Mouse (Mus musculus) liver, embryonic 14.5 days (tissue): ENCODE data around the gene Cdc37. TPM values are rescaled to one million over a fixed set of nuclear protein-coding genes. Genes with fewer than 3 reads are reported as not detected.

Source experiments
- ATAC-seq: fragments of 200-750 bp; cut with Nextera tagmentation; 2 replicates; pipeline ENCODE4 v1.8.0; 2017; ENCODE audit warnings: moderate number of reproducible peaks, mild to moderate bottlenecking, moderate library complexity; ENCODE audit not compliant: insufficient read depth
- DNase-seq, 3 experiments: peaks; one replicate each; pipeline ENCODE4 v3.0.0-alpha.2; 2012 to 2013; ENCODE audit warnings: low read depth in 3 of 3, low spot score in 3 of 3
- H3K27ac ChIP-seq: fragments of 300-500 bp; sonication (generic); 2 replicates; pipeline ENCODE4 v1.5.1; 2014; ENCODE audit warnings: moderate library complexity, mild to moderate bottlenecking, control low read depth, inconsistent platforms
- H3K27me3 ChIP-seq: fragments of 300-500 bp; sonication (generic); 2 replicates; pipeline ENCODE4 v1.6.1; 2014; ENCODE audit warnings: mild to moderate bottlenecking, low read length, moderate library complexity; ENCODE audit not compliant: control insufficient read depth, insufficient read depth
- H3K36me3 ChIP-seq: fragments of 300-500 bp; sonication (generic); replicated peaks from 2 replicates; pipeline ENCODE4 v1.6.1; 2014; ENCODE audit warnings: low read depth; ENCODE audit not compliant: control insufficient read depth, insufficient read depth
- H3K4me1 ChIP-seq, 2 experiments: fragments of 200-500 bp in 1 of 2; fragments of 300-500 bp in 1 of 2; sonication (generic) in 1 of 2; replicated peaks; 2 replicates each; pipeline ENCODE4 v1.6.1; 2012 to 2014; ENCODE audit warnings: antibody characterized with exemption in 1 of 2, inconsistent platforms in 1 of 2, low read length in 1 of 2; ENCODE audit not compliant: control insufficient read depth in 2 of 2, insufficient read depth in 2 of 2
- H3K4me2 ChIP-seq: fragments of 300-500 bp; sonication (generic); 2 replicates; pipeline ENCODE4 v1.6.1; 2014; ENCODE audit warnings: low read depth, mild to moderate bottlenecking, control low read depth, moderate library complexity
- H3K4me3 ChIP-seq, 2 experiments: fragments of 200-500 bp in 1 of 2; fragments of 300-500 bp in 1 of 2; sonication (generic) in 1 of 2; 2 replicates each; pipeline ENCODE4 v1.5.1; 2012 to 2014; ENCODE audit warnings: low read depth in 2 of 2, low read length in 2 of 2, mild to moderate bottlenecking in 2 of 2, control low read depth in 1 of 2, inconsistent platforms in 1 of 2, moderate library complexity in 1 of 2; ENCODE audit not compliant: insufficient read depth in 1 of 2
- H3K9ac ChIP-seq: fragments of 300-500 bp; sonication (generic); replicated peaks from 2 replicates; pipeline ENCODE4 v1.6.1; 2014; ENCODE audit warnings: mild to moderate bottlenecking, control low read depth, moderate library complexity
- H3K9me3 ChIP-seq: fragments of 300-500 bp; sonication (generic); 2 replicates; pipeline ENCODE4 v1.6.1; 2016; ENCODE audit warnings: low read length, mixed read lengths; ENCODE audit not compliant: control insufficient read depth
- CTCF ChIP-seq: IDR thresholded peaks from 2 replicates; pipeline ENCODE4 v1.5.1; 2016; ENCODE audit warnings: antibody characterized with exemption, low read depth, control low read depth
- EP300 ChIP-seq: IDR thresholded peaks from 2 replicates; pipeline ENCODE4 v1.6.1; 2016; ENCODE audit warnings: antibody characterized with exemption, low read depth
- WGBS: fragments of 180-500 bp; shearing (Covaris S2); extraction: QIAGEN DNeasy Blood & Tissue Kit; methylation state at CpG from one replicate; pipeline ENCODE4 v1.1.7; 2014; ENCODE audit not compliant: insufficient replicate concordance; 5-methylcytosine and 5-hydroxymethylcytosine counted together
- polyA plus RNA-seq, 2 experiments: library from polyadenylated mRNA; depleted of rRNA in 1 of 2; stranded (reverse) in 1 of 2; unstranded in 1 of 2; fragments of >200 nt; fragmentation: Nextera tagmentation in 1 of 2; extraction: Ambion mirVana in 1 of 2; gene quantifications; 2 replicates each; pipeline versions ENCODE4 v1.2.1 to v1.2.3; 2012 to 2014

Cdc37 gene
- polyA plus RNA-seq, 2 experiments: 118 to 123 TPM

DNA sequence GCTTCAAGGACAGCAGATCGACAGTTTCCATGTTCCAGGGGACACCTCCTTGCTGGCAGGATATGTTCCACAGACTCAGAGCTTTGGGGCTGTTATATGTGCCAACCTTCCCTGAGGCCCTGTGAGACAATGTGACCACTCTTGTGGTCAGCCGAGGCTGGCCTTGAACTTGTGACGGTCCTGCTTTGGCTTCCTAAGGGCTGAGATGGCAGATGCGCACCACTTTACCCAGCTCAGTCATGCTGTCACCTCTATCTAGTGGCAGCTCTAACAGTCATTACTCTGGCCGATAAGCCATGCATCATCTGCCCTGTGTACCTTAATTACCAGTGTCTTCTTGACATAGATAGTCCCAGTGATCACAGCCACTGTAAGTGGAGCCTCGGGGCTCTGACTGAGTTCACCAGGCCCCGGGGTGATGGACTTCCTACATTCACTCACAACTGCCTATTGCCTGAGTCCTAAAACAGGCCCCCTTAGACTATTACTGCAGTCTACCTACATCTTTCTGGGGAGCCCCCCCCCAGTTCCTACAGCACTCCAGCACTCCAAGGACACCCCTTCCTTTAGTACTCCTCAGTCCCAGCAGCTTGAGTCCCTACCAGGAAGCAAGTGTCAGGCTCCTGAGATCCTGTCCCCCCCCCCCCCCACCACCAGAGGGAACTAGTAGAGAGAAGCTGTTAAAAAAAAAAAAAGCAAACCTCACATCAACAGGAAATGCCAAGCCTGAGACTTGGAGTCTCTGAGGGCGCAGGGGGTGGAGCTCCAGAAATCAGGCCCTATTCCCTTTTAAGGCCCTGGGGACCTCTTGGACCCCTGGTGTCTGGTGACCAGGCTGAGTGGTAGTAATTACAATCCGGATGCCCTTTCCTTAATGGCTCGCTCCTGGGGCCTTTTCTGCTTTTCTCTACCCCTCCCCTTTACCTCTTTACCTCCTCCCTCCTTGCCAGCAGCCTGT lies 17.6 kb upstream of the Cdc37 start:
- Histone ChIP-seq H3K9me3 (no peaks in the 10 kb centered on the region), H3K4me3 (peak overlapping the region; percentile 29 to 61), H3K9ac (no peak overlapping the region; the same call in 1 of the 2 replicates), H3K27me3 (peaks cover 44% of the 10 kb centered on the region), H3K36me3 (no peaks in the 10 kb centered on the region), H3K4me1 (peaks cover 13 to 27% of the 10 kb centered on the region in 2 experiments; a peak in 3 of 4 replicates), H3K4me2 (peak overlapping the region; percentile 47), H3K27ac (peak overlapping the region; percentile 49)
- ATAC-seq (peak; percentile 22; the same call in 1 of the 2 replicates), DNase-seq (no peak)
- no peak for TF ChIP-seq CTCF
- 0 out of 2 replicates have a peak, but pooled peaks have one; percentile 25 for TF ChIP-seq EP300
- 25% methylated on average over 10 of the region's 10 CpGs for WGBS

DNA sequence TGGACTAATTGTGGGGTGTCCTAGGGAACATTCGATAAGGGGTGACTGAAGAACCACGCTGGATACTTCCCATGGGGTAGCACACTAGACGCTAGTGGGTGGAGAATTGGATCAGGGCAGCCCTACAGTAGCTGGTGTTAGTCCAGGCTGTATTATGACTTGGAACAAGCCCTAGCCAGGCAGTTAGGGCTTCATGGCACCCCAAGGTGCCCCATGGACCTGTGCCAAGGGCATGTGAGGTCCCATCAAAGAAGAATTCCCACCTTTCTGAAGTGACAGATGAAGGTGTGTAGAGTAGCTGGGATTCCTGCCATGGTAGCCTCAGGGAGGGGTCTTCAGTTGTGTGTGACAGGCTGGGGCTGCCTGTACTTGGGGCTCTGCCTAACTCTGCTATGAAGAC lies 16.7 kb upstream of the Cdc37 start:
- H3K27ac ChIP-seq: no peak overlapping the region

DNA sequence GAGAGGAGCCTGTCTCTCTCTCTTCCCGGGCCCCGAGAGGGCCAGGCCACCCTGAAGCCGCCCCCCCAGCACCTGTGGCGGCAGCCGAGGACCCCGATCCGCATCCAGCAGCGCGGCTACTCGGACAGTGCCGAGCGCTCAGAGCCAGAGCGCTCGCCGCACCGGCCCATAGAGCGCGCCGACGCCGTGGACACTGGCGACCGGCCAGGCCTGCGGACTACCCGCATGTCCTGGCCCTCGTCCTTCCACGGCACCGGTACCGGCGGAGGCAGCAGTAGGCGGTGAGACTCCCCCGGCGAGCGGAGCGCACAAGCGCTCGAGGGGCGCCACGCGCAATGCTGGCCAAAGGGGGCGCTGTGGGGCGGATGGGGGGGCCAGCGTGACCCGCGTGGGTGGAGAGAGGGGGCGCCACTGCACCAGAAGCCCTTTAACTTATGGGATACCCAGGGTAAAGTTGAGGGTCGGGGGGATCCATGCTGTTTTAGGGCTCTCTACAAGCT lies 16.2 kb upstream of the Cdc37 start:
- DNase-seq (no peak), ATAC-seq (no peak)
- Histone ChIP-seq H3K4me2 (peak overlapping the region; percentile 60), H3K36me3 (no peaks in the 10 kb centered on the region), H3K27me3 (peaks cover 44% of the 10 kb centered on the region), H3K9me3 (no peaks in the 10 kb centered on the region), H3K4me1 (peaks cover 14 to 31% of the 10 kb centered on the region in 2 experiments; a peak in 3 of 4 replicates), H3K27ac (no peak overlapping the region), H3K9ac (no peak overlapping the region), H3K4me3 (peak overlapping the region; percentile 41 to 45)
- 2% methylated on average over 46 of the region's 47 CpGs for WGBS
- TF ChIP-seq EP300 (no peak), CTCF (peak; percentile 63)

More for the DNA sequence above, 16.7 kb upstream of the Cdc37 start:
- no peak overlapping the region; a peak in 1 of 4 replicates for H3K4me3 ChIP-seq
- H3K27me3 ChIP-seq: peaks cover 44% of the 10 kb centered on the region
- 24% methylated on average over 3 of the region's 3 CpGs for WGBS
- no peaks in the 10 kb centered on the region for H3K9me3 ChIP-seq
- peaks cover 13 to 29% of the 10 kb centered on the region in 2 experiments; a peak in 3 of 4 replicates for H3K4me1 ChIP-seq
- ATAC-seq (no peak), DNase-seq (no peak)
- peak overlapping the region; percentile 60 for H3K4me2 ChIP-seq
- no peaks in the 10 kb centered on the region for H3K36me3 ChIP-seq
- no peak overlapping the region for H3K9ac ChIP-seq
- TF ChIP-seq CTCF: no peak
- TF ChIP-seq EP300: no peak

DNA sequence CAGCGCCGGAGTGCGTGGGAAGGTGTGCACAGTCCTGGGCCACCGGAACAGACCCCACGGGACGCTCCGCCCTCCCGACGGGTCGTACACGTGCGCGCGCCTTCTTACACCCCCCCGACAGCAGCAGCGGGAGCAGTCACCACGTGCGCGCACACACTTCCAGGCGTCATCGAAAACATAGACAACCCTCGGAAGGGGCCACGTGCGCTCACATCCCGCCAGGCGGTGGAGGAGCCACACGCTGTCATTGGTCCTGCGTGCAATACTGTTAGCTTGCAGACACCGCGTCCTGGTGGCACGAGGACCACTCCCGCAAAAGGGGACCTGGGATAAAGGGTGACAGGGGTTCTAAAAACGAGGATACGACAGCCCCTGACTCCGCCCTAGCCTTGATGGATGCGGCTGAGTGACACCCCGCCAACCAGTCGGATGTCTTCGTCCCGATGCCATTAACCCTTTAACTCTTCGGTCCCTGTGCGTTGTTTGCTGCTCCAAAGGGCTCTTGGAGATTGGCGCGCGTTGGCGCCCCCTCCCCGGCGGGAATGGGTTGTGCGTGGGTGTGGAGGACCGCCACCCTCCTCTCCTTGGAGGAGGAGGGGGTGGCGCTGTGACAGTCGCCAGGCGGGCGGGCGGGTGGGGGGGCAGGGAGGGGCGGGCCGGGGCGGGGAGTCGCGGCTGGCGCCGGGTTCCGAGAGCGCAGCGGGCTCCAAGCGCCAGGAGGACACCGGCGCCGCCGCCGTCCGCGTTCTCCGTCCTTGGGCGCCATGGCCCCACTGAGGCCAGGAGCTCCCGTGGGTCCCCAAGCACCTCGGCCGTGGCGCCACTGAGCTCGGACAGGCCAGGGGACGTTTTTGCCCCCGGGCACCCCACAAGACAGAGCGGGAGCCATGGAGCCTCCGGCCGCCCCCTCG lies 15.5 kb upstream of the Cdc37 start, which contains the start of gene Pde4a:
TSS of gene Pde4a (plus strand) at position 674 of the 911 bp plus-strand sequence.
- ATAC-seq: no peak
- Histone ChIP-seq H3K4me2 (peak within 1 kb of the TSS; percentile 60), H3K9ac (no peak within 1 kb of the TSS), H3K27ac (no peak within 1 kb of the TSS), H3K4me1 (peaks cover 16 to 34% of the 10 kb centered on the region in 2 experiments; a peak in 3 of 4 replicates), H3K27me3 (peaks cover 44% of the 10 kb centered on the region), H3K4me3 (peak within 1 kb of the TSS; percentile 41 to 45), H3K36me3 (no peaks in the 10 kb centered on the region), H3K9me3 (no peaks in the 10 kb centered on the region)
- DNase-seq: no peak
- WGBS: 1% methylated on average over 70 of the region's 86 CpGs
- no peak for TF ChIP-seq CTCF
- TF ChIP-seq EP300: no peak
